Mouse (Mus musculus) WW6 (cell line): ENCODE measurements around the gene Ccdc30.
"Not testable (repeated sequence)": the region's sequence is repeated elsewhere in the genome, so short reads cannot be mapped to it uniquely, and the experiment has no call there.

Experiments
- DNase-seq: peaks from one replicate; pipeline ENCODE4 v3.0.0-alpha.2; 2013; ENCODE audit warnings: low read depth, low spot score

The Ccdc30 gene

DNA sequence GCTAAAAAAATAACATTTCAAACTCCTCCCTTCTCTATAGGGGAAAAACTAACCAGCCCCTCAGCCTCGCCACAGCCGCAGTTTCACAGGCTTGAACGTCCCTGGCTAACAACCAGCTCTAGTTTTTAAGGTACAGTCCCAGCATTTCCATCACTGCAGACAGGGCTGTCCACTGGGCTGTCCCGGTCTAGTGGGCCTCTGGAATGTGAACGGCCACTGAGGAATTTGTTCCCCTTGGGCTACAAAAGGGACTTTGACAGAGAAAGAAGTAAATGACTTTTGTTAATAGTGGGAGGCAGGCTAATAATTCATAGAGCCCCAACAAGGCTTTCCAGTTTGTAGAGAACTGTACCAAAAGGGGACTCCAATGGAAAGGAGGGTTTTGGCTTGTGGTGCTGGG is 109.9 kb downstream of the Ccdc30 start:
- DNase-seq, result no peak

DNA sequence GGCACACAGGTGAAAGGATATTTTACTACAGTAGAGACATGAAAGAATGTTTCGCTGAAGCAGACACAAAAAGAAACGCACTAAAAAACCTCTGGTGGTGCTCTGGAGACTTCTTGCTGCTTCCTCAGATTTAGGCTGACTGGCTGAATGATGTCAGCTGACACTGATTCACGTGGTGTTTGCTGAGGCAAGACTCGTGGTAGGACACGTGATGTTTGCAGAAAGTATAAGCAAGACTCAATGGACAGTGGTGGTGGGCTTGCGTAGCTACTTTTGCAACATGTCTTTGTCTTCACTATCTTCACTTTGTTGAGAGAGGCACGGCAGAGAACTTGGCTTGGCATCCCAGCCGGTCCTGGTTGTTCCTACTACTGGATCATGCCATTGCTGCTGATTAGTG is 112.0 kb downstream of the Ccdc30 start:
- no peak for DNase-seq

DNA sequence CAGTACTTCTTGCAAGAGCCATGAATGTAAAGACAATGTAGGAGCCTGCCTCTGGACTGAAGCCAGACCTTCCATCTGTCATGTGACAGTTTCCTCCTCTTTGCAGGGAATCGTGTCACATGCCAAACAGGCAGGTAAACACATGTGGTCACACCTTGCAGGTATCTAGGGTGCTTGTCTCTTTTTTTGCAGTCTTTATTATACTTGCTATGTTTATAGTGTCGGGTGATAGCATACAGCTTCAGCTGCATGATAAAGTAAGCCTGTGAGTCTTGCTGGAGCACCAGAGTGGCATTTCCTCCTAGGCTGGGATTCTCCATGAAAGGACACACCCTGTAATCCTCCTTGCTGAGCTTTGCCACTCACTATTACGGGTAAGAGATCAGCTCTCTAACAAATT is 113.5 kb downstream of the Ccdc30 start:
- DNase-seq, result no peak

DNA sequence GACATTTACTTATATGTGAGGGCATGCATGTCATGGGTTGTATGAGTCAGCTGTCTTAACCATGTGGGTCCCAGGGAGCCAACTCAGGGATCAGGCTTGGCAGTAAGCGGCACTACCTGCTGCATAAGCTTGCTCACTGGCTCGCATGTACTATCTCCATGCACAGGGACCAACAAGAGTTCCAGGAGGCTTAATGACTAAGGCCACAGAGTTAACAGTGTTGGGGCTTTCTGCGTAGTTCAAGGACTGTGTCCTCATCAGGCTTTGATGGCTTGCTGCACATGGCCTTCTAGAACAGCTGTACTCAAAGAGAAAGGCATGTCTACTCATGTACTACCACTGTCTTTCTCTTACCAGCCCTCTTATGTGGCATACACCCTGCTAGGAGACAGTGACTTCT is 114.6 kb downstream of the Ccdc30 start:
- DNase-seq, result no peak

DNA sequence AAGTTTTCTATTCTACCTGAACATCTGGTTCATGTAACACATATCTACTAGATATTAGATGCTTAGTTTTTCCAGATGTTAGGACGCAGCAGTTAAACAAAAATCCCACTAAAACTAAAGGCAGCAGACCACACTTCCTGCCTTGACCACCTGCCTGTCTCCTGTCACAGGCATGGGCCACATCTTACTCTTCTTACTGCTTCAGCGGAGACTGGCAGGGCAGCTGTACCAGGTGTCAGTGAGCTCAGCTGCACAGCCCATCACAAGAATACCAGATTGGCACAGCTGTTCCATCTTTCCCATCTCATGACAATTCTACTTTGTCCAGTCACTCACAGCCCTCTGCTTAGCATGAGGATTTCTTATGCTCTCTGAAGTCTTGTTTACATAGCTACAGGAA is 118.0 kb downstream of the Ccdc30 start:
- no peak for DNase-seq

DNA sequence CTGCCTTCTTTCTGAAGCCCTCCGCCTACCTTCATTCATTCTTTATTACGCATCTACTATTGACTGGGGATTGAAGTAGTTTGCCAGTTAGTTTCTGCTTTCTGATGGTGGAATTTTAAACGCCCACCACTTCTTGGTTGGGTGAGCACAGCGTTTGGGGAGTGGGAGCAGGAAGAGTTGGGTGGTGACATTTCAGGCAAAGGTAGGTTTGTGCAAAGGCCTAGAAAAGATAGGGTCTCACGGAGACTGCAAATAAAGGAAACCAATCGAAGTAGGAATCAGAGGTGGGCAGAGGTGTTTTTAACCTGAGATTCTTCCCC is 120.2 kb downstream of the Ccdc30 start:
- DNase-seq, result no peak

DNA sequence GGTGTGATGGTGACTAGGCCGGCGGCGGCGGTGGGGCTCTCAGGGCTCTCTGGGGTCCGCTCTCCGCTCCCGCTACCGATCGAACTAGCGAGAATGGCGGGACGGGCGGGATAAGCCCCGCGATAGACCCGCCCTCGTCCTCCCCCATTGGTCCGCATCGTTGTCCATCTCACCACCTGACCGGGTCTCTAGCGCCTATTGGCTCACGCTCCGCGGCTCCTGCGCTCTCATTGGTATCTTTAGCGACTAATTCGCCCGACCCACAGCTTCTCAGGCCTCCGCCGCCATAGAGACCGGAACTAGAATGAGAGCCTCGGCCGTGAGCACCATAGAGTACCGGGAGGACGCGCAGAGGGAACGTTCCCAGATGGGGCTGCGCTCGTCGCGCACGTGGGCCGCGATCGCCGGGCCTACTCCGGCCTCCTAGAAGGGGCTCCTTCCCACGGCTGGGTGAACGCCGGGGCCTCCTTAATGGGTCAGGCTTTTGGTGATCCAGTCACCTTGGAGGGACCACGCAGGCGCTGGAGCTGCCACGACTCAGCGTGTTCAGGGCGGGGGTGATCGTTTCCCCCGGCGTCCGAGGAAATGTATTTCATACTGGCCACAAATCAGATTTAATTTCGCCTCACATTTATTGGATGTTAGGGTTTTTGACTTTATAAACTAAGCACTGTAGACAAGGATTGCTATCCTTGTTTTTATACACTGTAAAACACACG is 120.7 kb downstream of the Ccdc30 start, which contains the start of gene Ybx1:
Gene Ybx1 (minus strand): TSS at position 190 of the 719 bp plus-strand sequence.
- DNase-seq, result peak; percentile 93

DNA sequence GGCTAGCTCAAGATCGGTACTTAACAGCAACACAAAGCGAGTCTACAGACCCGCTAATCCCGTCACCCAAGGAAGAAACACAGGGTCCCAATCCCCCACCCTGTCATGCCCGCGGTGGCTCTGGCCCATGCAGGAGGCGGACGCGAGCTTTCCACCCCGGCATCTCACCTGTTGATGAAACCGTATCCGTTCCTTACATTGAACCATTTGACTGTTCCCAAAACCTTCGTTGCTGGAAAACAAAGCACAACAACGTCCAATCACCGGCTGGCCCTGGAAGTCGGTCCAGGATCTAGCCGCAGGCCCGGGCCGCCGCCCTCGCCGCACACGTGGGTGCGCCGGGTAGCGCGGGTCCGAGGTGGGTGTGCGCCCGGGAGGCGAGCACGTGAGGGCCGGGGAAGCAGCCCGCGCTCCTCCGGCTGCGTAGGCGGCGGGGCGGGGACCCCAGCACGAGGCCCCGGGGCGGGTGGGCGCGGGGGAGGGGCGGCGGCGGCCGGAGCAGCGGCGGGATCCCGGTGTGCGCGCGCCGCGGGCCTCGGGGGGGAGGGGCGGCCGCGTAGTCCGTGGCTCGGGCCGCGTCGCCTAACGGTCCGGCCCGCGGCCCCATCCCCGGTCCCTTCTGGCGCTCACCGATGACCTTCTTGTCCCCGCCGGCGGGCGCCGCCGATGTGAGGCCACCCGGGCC is 121.6 kb downstream of the Ccdc30 start:
- DNase-seq, result no peak

DNA sequence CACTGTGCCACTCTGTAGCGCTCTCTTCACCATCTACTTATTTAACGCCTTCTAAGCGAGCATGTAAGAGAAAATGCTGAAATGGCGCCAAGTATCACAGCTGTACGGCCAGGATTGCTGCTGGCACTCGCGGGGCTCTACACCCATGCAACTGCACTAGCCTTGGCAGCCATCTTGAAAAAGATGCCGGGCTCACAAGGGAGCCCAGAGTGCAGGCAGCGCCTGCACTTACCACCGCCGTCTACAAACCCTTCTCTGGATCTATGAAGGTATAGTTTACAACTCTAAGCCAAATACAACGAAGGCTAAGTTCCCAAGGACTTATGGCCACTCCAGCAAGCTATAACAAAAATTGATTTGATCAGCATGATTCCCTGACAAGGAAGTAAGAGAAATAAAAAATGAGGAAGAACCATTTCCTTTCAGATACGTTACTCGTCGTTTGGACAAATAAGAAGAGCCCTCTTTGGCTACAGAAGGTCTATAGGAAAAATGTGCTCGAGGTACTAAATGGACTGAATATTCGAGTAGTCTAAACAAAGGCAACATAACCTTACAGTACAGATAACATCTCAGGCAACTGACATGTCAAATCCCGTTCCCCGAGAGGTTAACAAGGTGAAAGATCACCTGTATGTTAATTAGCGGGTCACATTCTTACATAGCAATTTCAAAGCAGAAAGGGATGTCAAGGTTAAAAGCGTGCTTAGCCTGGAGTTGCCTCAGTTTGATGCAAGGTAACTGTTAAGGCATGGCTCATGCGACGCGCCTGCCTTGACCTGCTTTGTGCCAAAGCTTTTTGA is 122.3 kb downstream of the Ccdc30 start:
- DNase-seq, result no peak

DNA sequence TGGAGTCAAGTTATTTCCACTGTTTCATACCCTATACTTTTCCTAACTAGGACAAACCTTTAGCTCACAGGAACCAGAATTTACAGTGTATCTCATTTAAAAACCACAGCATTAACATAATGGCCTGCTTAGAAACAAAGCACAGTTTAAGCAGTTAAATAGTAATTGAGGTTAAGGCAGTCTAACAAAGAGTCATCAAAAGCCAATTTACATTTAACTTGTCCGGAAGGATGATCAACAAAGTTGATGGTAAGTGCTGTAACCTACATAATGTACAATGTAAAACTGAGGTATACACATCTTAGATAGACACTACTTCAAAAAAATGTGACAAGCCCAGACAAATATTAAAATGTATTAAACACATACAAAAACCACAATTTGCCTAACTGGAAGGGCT is 123.4 kb downstream of the Ccdc30 start:
- no peak for DNase-seq

DNA sequence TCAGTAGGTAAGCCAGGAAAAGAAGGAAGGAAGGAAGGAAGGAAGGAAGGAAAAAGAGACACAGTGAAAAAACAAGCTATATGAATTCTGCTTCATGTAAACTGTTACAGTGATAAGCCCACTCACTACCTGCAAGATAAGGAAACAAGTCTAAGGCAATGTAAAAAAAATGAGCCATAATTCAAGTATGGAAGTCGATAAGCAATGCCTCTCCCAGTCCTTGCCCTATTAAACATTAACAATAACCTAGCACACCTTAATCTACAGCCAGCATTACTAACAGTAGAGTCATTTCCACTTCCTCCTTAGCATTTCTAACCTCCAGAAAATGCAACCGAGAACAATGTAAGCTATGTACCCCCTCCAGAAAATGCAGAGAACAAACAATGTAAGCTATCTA is 130.0 kb downstream of the Ccdc30 start:
- no peak for DNase-seq

DNA sequence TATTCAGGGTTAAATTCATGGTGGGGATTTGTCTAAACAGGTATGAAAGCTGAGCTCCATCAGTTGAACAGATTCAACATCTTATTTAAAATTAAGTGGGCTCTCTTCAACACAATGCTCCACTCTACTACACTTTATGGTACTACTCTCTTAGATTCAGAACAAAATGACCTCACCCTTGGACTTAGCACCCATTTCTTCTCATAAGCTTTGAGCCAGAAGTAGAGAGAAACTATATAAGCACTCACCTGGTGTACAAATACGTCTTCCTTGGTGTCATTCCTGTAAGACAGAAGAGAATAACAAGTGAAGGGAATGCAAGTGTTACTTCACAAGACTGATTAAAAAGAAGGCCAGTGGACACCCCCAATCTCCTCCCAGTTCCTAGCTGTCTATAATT is 130.5 kb downstream of the Ccdc30 start:
- no peak for DNase-seq

DNA sequence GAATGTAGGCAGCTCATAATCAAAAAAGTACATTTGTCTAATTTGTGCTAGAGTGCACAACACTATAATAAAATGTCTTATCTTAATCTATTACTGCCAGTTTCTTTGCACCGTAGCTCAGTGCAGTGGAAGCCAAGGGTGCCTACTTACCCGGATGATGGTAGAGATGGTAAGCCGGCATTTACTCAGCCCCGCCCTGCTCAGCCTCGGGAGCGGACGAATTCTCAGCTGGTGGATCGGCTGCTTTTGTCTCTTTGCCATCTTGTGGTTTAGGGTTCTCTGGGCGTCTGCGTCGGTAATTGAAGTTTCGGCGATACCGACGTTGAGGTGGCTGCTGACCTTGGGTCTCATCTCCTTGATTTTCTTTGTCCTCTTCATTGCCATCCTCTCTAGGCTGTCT is 136.5 kb downstream of the Ccdc30 start:
- not testable (repeated sequence) for DNase-seq

DNA sequence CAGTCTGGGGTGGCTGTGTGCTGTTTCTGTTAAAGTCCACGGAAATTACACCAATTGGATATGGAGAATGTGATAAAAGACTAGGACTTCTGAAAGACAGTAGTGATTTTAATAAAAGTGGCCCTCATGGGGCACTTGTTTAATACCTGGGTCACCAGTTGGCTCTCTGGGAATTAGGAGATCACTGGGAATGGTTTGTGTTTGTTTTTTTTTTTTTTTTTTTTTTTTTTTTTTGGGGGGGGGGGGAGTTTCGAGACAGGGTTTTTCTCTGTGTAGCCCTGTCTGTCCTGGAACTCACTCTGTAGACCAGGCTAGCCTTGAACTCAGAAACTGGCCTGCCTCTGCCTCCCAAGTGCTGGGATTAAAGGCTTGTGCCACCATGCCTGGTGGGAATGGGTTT is 139.6 kb downstream of the Ccdc30 start:
- no peak for DNase-seq

DNA sequence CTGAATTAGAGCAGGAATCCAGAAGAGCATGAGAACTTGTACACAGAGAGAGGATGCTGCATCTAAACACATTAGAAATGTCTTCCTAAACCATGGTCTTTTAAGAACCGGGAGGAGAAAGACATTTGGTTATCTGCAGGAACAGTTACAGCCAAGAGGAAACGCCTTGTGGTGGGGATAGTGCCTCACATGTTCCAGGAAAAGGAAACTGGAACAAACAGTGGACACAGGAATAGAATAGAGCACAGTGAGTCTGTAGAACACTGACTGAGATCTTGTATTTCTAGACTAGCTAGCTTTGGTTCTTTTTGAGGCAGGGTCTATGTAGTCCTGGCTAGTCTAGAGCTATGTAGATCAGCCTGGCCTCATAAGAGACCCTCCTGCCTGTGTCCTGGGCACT is 140.1 kb downstream of the Ccdc30 start:
- DNase-seq, result no peak

DNA sequence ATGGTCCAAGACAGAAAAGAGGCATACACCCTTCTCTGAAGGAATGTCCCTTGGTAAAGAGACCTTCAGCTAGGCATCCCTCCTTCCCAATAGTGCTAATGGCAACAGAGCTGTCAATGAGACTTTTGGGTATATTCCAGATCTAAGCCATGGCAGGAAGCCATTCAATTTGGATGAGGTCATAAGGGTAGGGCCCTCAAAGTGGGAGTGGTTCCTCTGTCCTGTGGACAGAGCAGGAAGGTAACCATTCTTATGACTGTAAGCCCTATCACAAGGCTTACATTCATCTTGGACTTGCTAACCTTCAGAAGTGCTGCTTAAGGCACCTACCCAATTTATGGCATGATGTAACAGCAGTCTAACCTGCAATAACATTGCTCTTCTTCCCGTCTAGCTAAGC is 140.7 kb downstream of the Ccdc30 start:
- DNase-seq, result no peak
